Mouse (Mus musculus) cortical plate, adult 2 months (tissue): ENCODE results near the gene Lrp2. TPM values are rescaled to one million over a fixed set of nuclear protein-coding genes. Genes with fewer than 3 reads are reported as not detected.
A peak's percentile ranks its signal among the peaks of the same experiment; 100 is the strongest.

ENCODE experiments used
- H3K27ac ChIP-seq: fragments of 200-500 bp; 2 replicates; pipeline ENCODE4 v1.5.1; 2012; ENCODE audit warnings: low read length, control low read depth, inconsistent platforms; ENCODE audit not compliant: insufficient read depth
- H3K4me1 ChIP-seq: fragments of 200-500 bp; 2 replicates; pipeline ENCODE4 v1.6.1; 2011; ENCODE audit warnings: low read length; ENCODE audit not compliant: control insufficient read depth, insufficient read depth
- H3K4me3 ChIP-seq: fragments of 200-500 bp; 2 replicates; pipeline ENCODE4 v1.5.1; 2011; ENCODE audit warnings: mild to moderate bottlenecking, low read length, control low read depth; ENCODE audit not compliant: insufficient read depth
- CTCF ChIP-seq: fragments of 200-500 bp; IDR thresholded peaks from 2 replicates; pipeline ENCODE4 v1.5.1; 2011; ENCODE audit warnings: mild to moderate bottlenecking, control low read depth, low read length; ENCODE audit not compliant: insufficient read depth; ENCODE audit errors: extremely low read depth
- POLR2A ChIP-seq: fragments of 200-500 bp; IDR thresholded peaks from 2 replicates; pipeline ENCODE4 v1.6.1; 2011; ENCODE audit warnings: mild to moderate bottlenecking, low read length, control low read depth; ENCODE audit not compliant: insufficient read depth; ENCODE audit errors: extremely low read depth
- polyA plus RNA-seq: library from polyadenylated mRNA; depleted of rRNA; stranded (reverse); fragments of >200 nt; gene quantifications from 2 replicates; pipeline ENCODE4 v1.2.3, GENCODE M21; 2012

Lrp2 gene
- polyA plus RNA-seq, 1 experiment, result 0.10 TPM

GRCm38 (mm10) chr2:69536018-69536417, 49.8 kb downstream of the Lrp2 start:
- H3K4me1 ChIP-seq, result no peaks in the 10 kb centered on the region
- H3K4me3 ChIP-seq, result no peak overlapping the region
- TF ChIP-seq CTCF, result no peak
- TF ChIP-seq POLR2A, result no peak
- H3K27ac ChIP-seq, result no peak overlapping the region

GRCm38 (mm10) chr2:69531528-69532055, 54.3 kb downstream of the Lrp2 start:
- no peak overlapping the region for H3K4me3 ChIP-seq
- TF ChIP-seq POLR2A (no peak), CTCF (no peak)
- H3K4me1 ChIP-seq, result no peaks in the 10 kb centered on the region
- no peak overlapping the region for H3K27ac ChIP-seq

- TF ChIP-seq POLR2A (no peak), CTCF (no peak)
- Histone ChIP-seq H3K4me3 (no peak overlapping the region), H3K4me1 (no peaks in the 10 kb centered on the region), H3K27ac (no peak overlapping the region)
These were observed 55.0 kb downstream of the Lrp2 start for GRCm38 (mm10) chr2:69530691-69531527.

GRCm38 (mm10) chr2:69530126-69530525, 55.7 kb downstream of the Lrp2 start:
- no peaks in the 10 kb centered on the region for H3K4me1 ChIP-seq
- H3K27ac ChIP-seq, result no peak overlapping the region
- H3K4me3 ChIP-seq, result no peak overlapping the region
- no peak for TF ChIP-seq POLR2A
- no peak for TF ChIP-seq CTCF

DNA sequence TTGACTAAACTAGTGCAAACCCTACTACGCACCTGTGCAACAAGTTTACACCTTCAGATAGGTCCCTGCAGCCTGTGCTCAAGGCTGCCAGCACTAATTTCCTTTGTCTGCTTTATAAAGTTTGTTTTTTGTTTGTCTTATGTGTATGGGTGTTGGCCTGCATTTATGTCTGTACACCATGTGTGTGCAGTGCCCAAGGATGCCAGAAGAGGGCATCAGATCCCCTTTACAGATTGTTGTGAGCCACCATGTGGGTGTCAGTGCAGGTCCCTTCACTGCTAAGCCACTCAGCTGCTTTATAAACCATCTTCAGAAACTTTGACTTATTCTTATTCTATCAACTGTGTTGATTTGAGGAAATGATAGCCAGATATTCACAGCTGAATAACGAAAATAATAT, 65.6 kb downstream of the Lrp2 start:
- no peak overlapping the region for H3K4me3 ChIP-seq
- TF ChIP-seq CTCF (no peak), POLR2A (no peak)
- H3K27ac ChIP-seq, result no peak overlapping the region
- no peaks in the 10 kb centered on the region for H3K4me1 ChIP-seq

- Histone ChIP-seq H3K4me3 (no peak overlapping the region), H3K4me1 (no peaks in the 10 kb centered on the region), H3K27ac (no peak overlapping the region)
- TF ChIP-seq POLR2A, result no peak
- no peak for TF ChIP-seq CTCF
These were observed 67.6 kb downstream of the Lrp2 start for GRCm38 (mm10) chr2:69518307-69518706.

- no peak overlapping the region for H3K4me3 ChIP-seq
- H3K4me1 ChIP-seq, result no peaks in the 10 kb centered on the region
- TF ChIP-seq POLR2A, result no peak
- TF ChIP-seq CTCF, result no peak
- H3K27ac ChIP-seq, result no peak overlapping the region
These were observed 74.1 kb downstream of the Lrp2 start for GRCm38 (mm10) chr2:69511766-69512165.

- Histone ChIP-seq H3K27ac (no peak overlapping the region), H3K4me3 (no peak overlapping the region), H3K4me1 (no peaks in the 10 kb centered on the region)
- TF ChIP-seq POLR2A, result no peak
- TF ChIP-seq CTCF, result no peak
These were observed 85.5 kb downstream of the Lrp2 start for GRCm38 (mm10) chr2:69500357-69500756.

- Histone ChIP-seq H3K27ac (no peak overlapping the region), H3K4me3 (no peak overlapping the region), H3K4me1 (no peaks in the 10 kb centered on the region)
- TF ChIP-seq POLR2A (no peak), CTCF (peak; percentile 81)
These were observed 92.7 kb downstream of the Lrp2 start for GRCm38 (mm10) chr2:69493130-69493529.

GRCm38 (mm10) chr2:69480965-69481364, 104.9 kb downstream of the Lrp2 start:
- no peak overlapping the region for H3K4me3 ChIP-seq
- TF ChIP-seq CTCF (no peak), POLR2A (no peak)
- H3K4me1 ChIP-seq, result no peaks in the 10 kb centered on the region
- no peak overlapping the region for H3K27ac ChIP-seq

DNA sequence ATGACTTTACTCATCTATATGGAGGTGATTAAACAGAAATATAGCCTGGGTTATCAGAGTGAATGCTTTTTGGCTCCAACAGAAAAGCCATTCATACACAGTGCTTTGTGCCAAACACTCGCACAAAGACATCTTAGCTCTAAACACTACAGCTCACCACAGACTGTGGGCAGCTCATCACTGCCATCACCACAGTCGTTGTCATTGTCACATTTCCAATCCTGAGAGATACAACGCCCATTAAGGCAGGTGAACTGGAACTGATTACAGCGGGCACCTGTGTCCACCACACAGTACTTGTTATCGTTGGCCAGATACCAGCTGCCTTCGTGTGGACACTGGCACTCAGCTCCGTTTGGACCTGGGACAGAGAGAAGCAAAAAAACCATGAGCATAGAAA, 106.0 kb downstream of the Lrp2 start:
- H3K4me1 ChIP-seq, result no peaks in the 10 kb centered on the region
- H3K27ac ChIP-seq, result no peak overlapping the region
- no peak overlapping the region for H3K4me3 ChIP-seq
- TF ChIP-seq CTCF (no peak), POLR2A (no peak)
